Mouse (Mus musculus) CH12.LX (cell line): ENCODE results near the gene Os9. TPM values are rescaled to one million over a fixed set of nuclear protein-coding genes. Genes with fewer than 3 reads are reported as not detected.

Source experiments
- DNase-seq: peaks from one replicate; pipeline ENCODE4 v3.0.0-alpha.2; 2013; ENCODE audit errors: extremely low read depth
- H3K27ac ChIP-seq: 2 replicates; pipeline ENCODE4 v1.5.1; 2012; ENCODE audit warnings: low read depth, mild to moderate bottlenecking, control low read depth, moderate library complexity; ENCODE audit not compliant: insufficient read depth
- H3K27me3 ChIP-seq: replicated peaks from 2 replicates; pipeline ENCODE3; 2012; ENCODE audit warnings: inconsistent platforms
- H3K36me3 ChIP-seq, 2 experiments: replicated peaks in 1 of 2; 2 replicates each; pipeline versions ENCODE3 to v1.6.1; 2012; ENCODE audit warnings: inconsistent platforms in 1 of 2, low read length in 1 of 2, mild to moderate bottlenecking in 1 of 2, mixed read lengths in 1 of 2, moderate library complexity in 1 of 2; ENCODE audit not compliant: control insufficient read depth in 1 of 2, insufficient read depth in 1 of 2
- H3K4me1 ChIP-seq, 2 experiments: 2 replicates each; pipeline ENCODE4 v1.6.1; 2012; ENCODE audit warnings: inconsistent platforms in 1 of 2, moderate library complexity in 1 of 2; ENCODE audit not compliant: insufficient read depth in 2 of 2, control insufficient read depth in 1 of 2
- H3K4me2 ChIP-seq: 2 replicates; pipeline ENCODE4 v1.6.1; 2012; ENCODE audit warnings: low read depth, mild to moderate bottlenecking, control low read depth; ENCODE audit not compliant: poor library complexity, insufficient read depth, severe bottlenecking
- H3K4me3 ChIP-seq, 3 experiments: fragments of 150-350 bp in 1 of 3; sonication (generic) in 1 of 3; replicated peaks in 1 of 3; 2 replicates each; pipeline versions ENCODE3 to v1.5.1; 2011 to 2012; ENCODE audit warnings: low read depth in 2 of 3, low read length in 2 of 3, mild to moderate bottlenecking in 2 of 3, moderate library complexity in 2 of 3, control low read depth in 1 of 3, improper control_type of control experiment in 1 of 3, inconsistent platforms in 1 of 3, mixed read lengths in 1 of 3; ENCODE audit not compliant: poor library complexity in 1 of 3
- H3K79me2 ChIP-seq: replicated peaks from 2 replicates; pipeline ENCODE4 v1.6.1; 2012; ENCODE audit warnings: mild to moderate bottlenecking, moderate library complexity; ENCODE audit not compliant: control insufficient read depth, poor library complexity, insufficient read depth, severe bottlenecking; ENCODE audit errors: extremely low read depth
- H3K9ac ChIP-seq: 2 replicates; pipeline ENCODE4 v1.6.1; 2012; ENCODE audit warnings: low read depth, mild to moderate bottlenecking, control low read depth, moderate library complexity; ENCODE audit not compliant: insufficient read depth
- H3K9me3 ChIP-seq: replicated peaks from 2 replicates; pipeline ENCODE3; 2012; ENCODE audit warnings: low read length, inconsistent platforms, mixed read lengths
- BHLHE40 ChIP-seq: IDR thresholded peaks from 2 replicates; pipeline ENCODE4 v1.6.1; 2011; ENCODE audit warnings: mild to moderate bottlenecking, low read depth, low read length, improper control_type of control experiment
- CTCF ChIP-seq, 2 experiments: IDR thresholded peaks in 1 of 2; conservative IDR thresholded peaks in 1 of 2; 2 replicates each; pipeline ENCODE4 v1.5.1; 2011 to 2012; ENCODE audit warnings: low read depth in 2 of 2, low read length in 2 of 2, improper control_type of control experiment in 1 of 2, inconsistent platforms in 1 of 2, mild to moderate bottlenecking in 1 of 2, moderate library complexity in 1 of 2
- E2F4 ChIP-seq: IDR thresholded peaks from 2 replicates; pipeline ENCODE4 v1.6.1; 2011; ENCODE audit warnings: low read depth, low read length, improper control_type of control experiment; ENCODE audit not compliant: insufficient replicate concordance
- EP300 ChIP-seq: IDR thresholded peaks from 2 replicates; pipeline ENCODE4 v1.6.1; 2011; ENCODE audit warnings: low read length, improper control_type of control experiment
- ETS1 ChIP-seq: conservative IDR thresholded peaks from 2 replicates; pipeline ENCODE4 v1.6.1; 2012; ENCODE audit warnings: low read depth, mild to moderate bottlenecking, inconsistent platforms, low read length, improper control_type of control experiment, moderate library complexity
- GABPA ChIP-seq: IDR thresholded peaks from 2 replicates; pipeline ENCODE4 v1.6.1; 2012; ENCODE audit warnings: low read depth, low read length, improper control_type of control experiment, inconsistent platforms; ENCODE audit not compliant: insufficient replicate concordance
- HCFC1 ChIP-seq: IDR thresholded peaks from 2 replicates; pipeline ENCODE4 v1.6.1; 2012; ENCODE audit warnings: low read depth, mild to moderate bottlenecking, inconsistent platforms, low read length, improper control_type of control experiment
- KAT2A ChIP-seq: IDR thresholded peaks from 2 replicates; pipeline ENCODE4 v1.6.1; 2012; ENCODE audit warnings: low read length, improper control_type of control experiment, inconsistent platforms; ENCODE audit not compliant: insufficient replicate concordance
- MAFK ChIP-seq: IDR thresholded peaks from 2 replicates; pipeline ENCODE4 v1.6.1; 2011; ENCODE audit warnings: low read length, improper control_type of control experiment; ENCODE audit not compliant: insufficient replicate concordance
- MAZ ChIP-seq: IDR thresholded peaks from 2 replicates; pipeline ENCODE4 v1.6.1; 2012; ENCODE audit warnings: low read depth, mild to moderate bottlenecking, inconsistent platforms, low read length, improper control_type of control experiment, moderate library complexity
- NRF1 ChIP-seq: IDR thresholded peaks from 2 replicates; pipeline ENCODE4 v1.6.1; 2014; ENCODE audit warnings: low read depth, mild to moderate bottlenecking, inconsistent platforms, low read length, improper control_type of control experiment, moderate library complexity
- POLR2A ChIP-seq: IDR thresholded peaks from 2 replicates; pipeline ENCODE4 v1.6.1; 2011; ENCODE audit warnings: low read depth, mild to moderate bottlenecking, improper control_type of control experiment, low read length
- RAD21 ChIP-seq: IDR thresholded peaks from 2 replicates; pipeline ENCODE4 v1.6.1; 2011; ENCODE audit warnings: low read depth, mild to moderate bottlenecking, low read length, improper control_type of control experiment, moderate library complexity
- ZC3H11A ChIP-seq: IDR thresholded peaks from 2 replicates; pipeline ENCODE4 v1.6.1; 2012; ENCODE audit warnings: low read depth, mild to moderate bottlenecking, inconsistent platforms, low read length, improper control_type of control experiment
- ZNF384 ChIP-seq: IDR thresholded peaks from 2 replicates; pipeline ENCODE4 v1.6.1; 2012; ENCODE audit warnings: low read depth, low read length, improper control_type of control experiment, inconsistent platforms
- dilution Hi-C: fragments of 300-500 bp; cut with MboI; formaldehyde crosslinking; loops from 2 replicates; pipeline ENCODE4 v1.14.3; 2020; ENCODE audit warnings: low sequenced_read_pairs; ENCODE audit not compliant: extremely low pct_unique_long_range_greater_than_20kb, extremely low pct_ligation_motif_present
- in situ Hi-C: fragments of 300-500 bp; cut with MboI; formaldehyde crosslinking; loops from 3 replicates; pipeline ENCODE4 v1.14.3; 2019; ENCODE audit warnings: low sequenced_read_pairs, low pct_ligation_motif_present, low pct_unique_long_range_greater_than_20kb, mixed read lengths
- polyA plus RNA-seq: library from polyadenylated mRNA; unstranded; fragments of >175 nt; gene quantifications from 2 replicates; pipeline ENCODE4 v1.2.1, GENCODE M21; 2012; ENCODE audit warnings: low read depth; ENCODE audit not compliant: insufficient read length
- total RNA-seq, 2 experiments: library from RNA; depleted of rRNA; stranded (reverse); fragments of 300-350 nt in 1 of 2; fragments of >200 nt in 1 of 2; gene quantifications; 2 replicates each; pipeline ENCODE4 v1.2.3; 2012 to 2014

Gene Os9
- total and polyA plus RNA-seq, 3 experiments: 42.8 to 82.7 (median 61.9) TPM

GRCm38 (mm10) chr10:127079665-127080391, 41.1 kb downstream of the Os9 start:
- in situ Hi-C loops (no loop called here), dilution Hi-C loops (no loop called here)
- DNase-seq: no peak
- Histone ChIP-seq H3K27me3 (no peaks in the 10 kb centered on the region), H3K36me3 (peaks cover 38 to 72% of the 10 kb centered on the region in 2 experiments), H3K9ac (no peak overlapping the region), H3K27ac (no peak overlapping the region), H3K4me1 (peaks cover 4 to 20% of the 10 kb centered on the region in 2 experiments; a peak in 3 of 4 replicates), H3K79me2 (peaks cover 9% of the 10 kb centered on the region), H3K4me3 (no peak overlapping the region), H3K9me3 (no peaks in the 10 kb centered on the region), H3K4me2 (no peak overlapping the region)
- TF ChIP-seq MAZ (no peak), RAD21 (no peak), CTCF (conservative IDR thresholded peaks at IDR 0.05 in 1 of 2, IDR thresholded peaks at IDR 0.05 in 1 of 2; ENCODE audit: low read depth in 2 of 2, low read length in 2 of 2) (no peak), KAT2A (no peak)

GRCm38 (mm10) chr10:127078677-127079575, 42.0 kb downstream of the Os9 start:
- H3K27me3 ChIP-seq: no peaks in the 10 kb centered on the region
- peaks cover 4 to 20% of the 10 kb centered on the region in 2 experiments; a peak in 3 of 4 replicates for H3K4me1 ChIP-seq
- H3K9me3 ChIP-seq: no peaks in the 10 kb centered on the region
- H3K27ac ChIP-seq: no peak overlapping the region
- no peak overlapping the region for H3K4me3 ChIP-seq
- DNase-seq: no peak
- H3K9ac ChIP-seq: no peak overlapping the region
- peaks cover 9% of the 10 kb centered on the region for H3K79me2 ChIP-seq
- peaks cover 30 to 63% of the 10 kb centered on the region in 2 experiments for H3K36me3 ChIP-seq
- dilution Hi-C loops: no loop called here
- no peak for TF ChIP-seq ZC3H11A
- TF ChIP-seq MAFK: no peak
- TF ChIP-seq EP300: no peak
- TF ChIP-seq HCFC1: no peak
- TF ChIP-seq POLR2A: no peak
- no peak overlapping the region for H3K4me2 ChIP-seq
- in situ Hi-C loops: no loop called here

GRCm38 (mm10) chr10:127078001-127078676, 42.8 kb downstream of the Os9 start:
- no peak overlapping the region for H3K27ac ChIP-seq
- peaks cover 4 to 20% of the 10 kb centered on the region in 2 experiments; a peak in 3 of 4 replicates for H3K4me1 ChIP-seq
- no peaks in the 10 kb centered on the region for H3K9me3 ChIP-seq
- TF ChIP-seq E2F4 (no peak), NRF1 (no peak), ETS1 (no peak), KAT2A (no peak), BHLHE40 (no peak), GABPA (no peak), ZNF384 (no peak)
- TF ChIP-seq, all 38 proteins: peak for 0
- dilution Hi-C loops: no loop called here
- H3K27me3 ChIP-seq: no peaks in the 10 kb centered on the region
- in situ Hi-C loops: no loop called here
- no peak overlapping the region for H3K9ac ChIP-seq
- peaks cover 9% of the 10 kb centered on the region for H3K79me2 ChIP-seq
- H3K4me2 ChIP-seq: no peak overlapping the region
- H3K36me3 ChIP-seq: peaks cover 22 to 56% of the 10 kb centered on the region in 2 experiments
- H3K4me3 ChIP-seq: no peak overlapping the region
- no peak for DNase-seq
